Mouse (Mus musculus) central nervous system, embryonic 18 days (tissue): Measurements from ENCODE around the gene Mief2. TPM values are rescaled to one million over a fixed set of nuclear protein-coding genes. Genes with fewer than 3 reads are reported as not detected.

ENCODE experiments used
- polyA plus RNA-seq: library from polyadenylated mRNA; depleted of rRNA; stranded (reverse); fragments of >200 nt; gene quantifications from 2 replicates; pipeline ENCODE4 v1.2.3, GENCODE M21; 2012; rRNA removed

The Mief2 gene
- 26.7 and 28.2 TPM in 2 replicates for polyA plus RNA-seq

DNA sequence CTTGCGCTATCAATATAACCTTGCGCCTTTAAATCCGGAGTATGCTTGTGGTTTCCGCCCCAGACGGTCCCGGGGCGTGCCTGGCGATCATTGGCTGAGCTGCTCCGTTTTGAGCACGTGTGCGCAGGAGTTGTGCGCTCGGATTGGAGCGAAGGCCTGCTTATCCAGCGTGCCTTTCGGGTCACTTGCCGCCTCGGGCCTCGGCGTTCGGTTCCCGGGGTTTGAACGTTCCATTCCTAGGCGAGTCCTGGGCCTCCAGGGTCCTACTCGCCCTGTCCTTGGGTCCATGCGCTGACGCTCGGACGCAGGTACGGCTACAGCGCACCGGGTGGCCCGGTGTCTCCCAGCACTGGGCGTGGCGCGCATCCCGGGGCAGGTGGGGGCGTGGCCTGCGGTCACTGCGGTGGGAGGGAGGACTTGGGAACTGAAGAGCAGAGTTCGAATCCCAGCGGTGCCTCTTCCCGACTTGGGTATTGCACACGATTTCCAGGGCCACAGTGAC, at the start of gene Mief2:
Gene Mief2, plus strand, starts transcription at position 139 of the 502 bp plus-strand sequence.

GRCm38 (mm10) chr11:60699524-60700075, 28.6 kb upstream of the Mief2 start, which contains the start of gene Llgl1:
Llgl1 (plus strand) TSS chr11:60699723.

GRCm38 (mm10) chr11:60726601-60727391, 1.4 kb upstream of the Mief2 start, which contains the start of gene Flii:
Flii (minus strand) TSS chr11:60727263.

DNA sequence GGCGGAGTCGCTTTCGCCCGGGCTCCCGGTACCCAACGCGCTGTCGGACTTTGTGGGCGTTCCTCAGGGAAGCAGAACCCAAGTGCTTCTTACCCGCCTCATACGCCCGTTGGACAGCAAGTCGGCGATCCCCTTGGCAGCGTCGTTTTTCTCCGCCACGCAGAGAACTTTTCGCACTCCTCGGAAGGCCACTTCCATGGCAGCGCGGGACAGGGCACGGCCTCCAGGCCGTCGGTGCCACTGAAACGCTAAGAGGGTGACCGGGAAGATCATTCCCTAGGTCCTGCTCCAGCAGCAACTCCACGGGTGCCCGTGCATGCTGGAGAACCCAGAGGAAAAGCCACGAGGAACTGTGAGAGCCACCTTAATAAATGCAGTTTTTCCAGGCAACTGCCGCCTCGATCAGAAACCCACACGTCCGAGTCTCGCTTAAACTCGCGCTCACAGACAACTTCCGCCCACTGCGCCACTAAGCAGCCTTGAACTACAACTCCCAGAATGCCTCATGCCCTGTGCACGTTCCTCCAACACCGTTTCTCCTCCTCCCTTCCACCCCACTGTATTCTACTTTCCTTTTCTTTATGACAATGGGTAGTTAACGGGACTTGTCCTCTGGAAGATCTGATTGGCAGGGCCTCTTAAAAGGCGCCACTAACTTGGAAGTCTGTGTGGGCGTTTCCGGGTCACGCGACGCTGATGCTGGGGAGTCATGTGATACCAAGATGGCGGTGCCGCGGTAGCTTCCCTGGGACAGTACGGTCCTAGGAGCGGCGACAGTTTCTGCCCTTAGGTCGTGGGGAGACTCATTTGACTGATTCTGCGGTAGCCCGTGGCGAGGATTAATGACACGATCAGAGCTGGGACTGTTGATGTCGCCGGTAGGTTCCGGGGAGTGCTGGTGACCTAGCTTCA, 48.9 kb downstream of the Mief2 start, which contains the start of the genes Top3a and Smcr8:
Gene Top3a, minus strand, starts transcription at position 537 of the 912 bp plus-strand sequence.
Gene Smcr8, plus strand, starts transcription at position 696 of the 912 bp plus-strand sequence.

Other genes with a start within 250 kb of the Mief2 start
- 12.2 and 12.5 TPM in 2 replicates for gene Alkbh5, start 192.0 kb upstream of the Mief2 start, polyA plus RNA-seq
- gene Llgl1, start 28.7 kb upstream of the Mief2 start, polyA plus RNA-seq, result 67.8 and 72.7 TPM in 2 replicates
- 152 and 161 TPM in 2 replicates for gene Flii, start 1.1 kb upstream of the Mief2 start, polyA plus RNA-seq
- 7.4 and 8.2 TPM in 2 replicates for gene Top3a, start 49.0 kb downstream of the Mief2 start, polyA plus RNA-seq
- gene Smcr8, start 49.1 kb downstream of the Mief2 start, polyA plus RNA-seq, result 9.8 and 10.1 TPM in 2 replicates
- gene Shmt1, start 83.3 kb downstream of the Mief2 start, polyA plus RNA-seq, result 4.2 and 6.5 TPM in 2 replicates
- 17.2 and 17.9 TPM in 2 replicates for gene Dhrs7b, start 102.2 kb downstream of the Mief2 start, polyA plus RNA-seq
- 62.0 and 66.9 TPM in 2 replicates for gene Tmem11, start 150.9 kb downstream of the Mief2 start, polyA plus RNA-seq
- gene Natd1, start 186.4 kb downstream of the Mief2 start, polyA plus RNA-seq, result 29.0 and 31.0 TPM in 2 replicates
- 13.3 and 14.5 TPM in 2 replicates for gene Map2k3, start 203.6 kb downstream of the Mief2 start, polyA plus RNA-seq